Mouse (Mus musculus) adipose tissue, adult 10 weeks (tissue): ENCODE data around the gene Gm8229. TPM values are rescaled to one million over a fixed set of nuclear protein-coding genes. Genes with fewer than 3 reads are reported as not detected.

Experiments
- polyA plus RNA-seq: library from polyadenylated mRNA; stranded (reverse); fragments of 350-450 nt; fragmentation: Illumina TruSeq; extraction: RNeasy Lipid Tissue Mini Kit (QIAGEN cat#74804); gene quantifications from one replicate; pipeline ENCODE4 v1.2.3, GENCODE M21; 2014; ENCODE audit warnings: low read depth, low replicate concordance

Gm8229 gene
- not detected for polyA plus RNA-seq

DNA sequence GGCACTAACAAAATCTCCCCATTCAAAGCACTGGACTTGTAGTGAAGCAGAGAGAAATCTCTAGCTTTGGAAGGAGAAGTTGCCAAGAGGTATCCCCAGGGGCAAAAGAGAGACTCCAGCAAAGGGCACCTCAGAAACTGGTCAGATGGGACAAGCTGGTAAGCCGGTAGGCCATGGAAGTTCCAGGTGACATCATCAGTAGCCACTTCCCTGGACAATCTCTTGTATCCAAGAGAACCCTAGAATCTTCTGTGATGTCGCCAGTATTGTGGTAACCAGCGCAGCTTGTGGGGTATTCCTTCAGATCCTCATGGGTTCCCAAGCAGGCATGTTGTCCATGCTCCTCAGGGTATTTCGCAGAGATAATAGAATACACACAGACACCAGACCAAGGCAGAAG is at the start of gene Gm8229:
TSS of gene Gm8229 (plus strand) at position 301 of the 400 bp plus-strand sequence.

DNA sequence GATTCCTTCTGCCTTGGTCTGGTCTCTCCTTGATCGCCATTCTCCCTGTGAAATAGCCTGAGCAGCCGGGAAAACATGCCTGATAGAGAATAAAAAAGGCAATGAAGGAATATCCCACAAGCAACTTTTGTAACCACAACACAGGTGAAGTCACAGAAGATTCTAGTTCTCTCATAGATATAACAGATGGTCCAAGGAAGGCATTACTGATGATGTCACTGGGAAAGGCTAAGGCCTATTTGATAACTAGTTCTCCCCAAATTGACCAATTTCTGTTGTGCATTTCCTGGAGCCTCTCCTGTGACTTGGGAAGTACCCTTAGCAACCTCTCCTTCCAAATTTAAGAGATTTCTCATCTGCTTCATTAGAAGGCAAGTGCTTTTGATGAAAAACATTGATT is 26.7 kb upstream of the Gm8229 start, which contains the start of gene Gm5930:
TSS of gene Gm5930 (minus strand) at position 101 of the 400 bp plus-strand sequence.

DNA sequence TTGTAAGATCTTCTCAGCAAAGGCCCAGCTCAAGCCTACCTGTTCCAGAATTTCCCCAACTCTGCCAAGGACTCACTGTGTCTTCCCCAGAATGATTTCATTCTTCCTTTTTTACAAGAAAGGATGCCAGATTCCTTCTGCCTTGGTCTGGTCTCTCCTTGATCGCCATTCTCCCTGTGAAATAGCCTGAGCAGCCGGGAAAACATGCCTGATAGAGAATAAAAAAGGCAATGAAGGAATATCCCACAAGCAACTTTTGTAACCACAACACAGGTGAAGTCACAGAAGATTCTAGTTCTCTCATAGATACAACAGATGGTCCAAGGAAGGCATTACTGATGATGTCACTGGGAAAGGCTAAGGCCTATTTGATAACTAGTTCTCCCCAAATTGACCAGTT is 45.4 kb downstream of the Gm8229 start, which contains the start of gene Gm3371:
TSS of gene Gm3371 (minus strand) at position 101 of the 400 bp plus-strand sequence.

Other genes with a start within 250 kb of the Gm8229 start
- not detected for gene Gm3327, start 241.5 kb upstream of the Gm8229 start, polyA plus RNA-seq
- gene Gm8212, start 167.7 kb upstream of the Gm8229 start, polyA plus RNA-seq: not detected
- not detected for gene 4930503E14Rik, start 152.1 kb upstream of the Gm8229 start, polyA plus RNA-seq
- not detected for gene Gm8220, start 79.8 kb upstream of the Gm8229 start, polyA plus RNA-seq
- not detected for gene Gm5930, start 26.8 kb upstream of the Gm8229 start, polyA plus RNA-seq
- gene Gm3371, start 45.3 kb downstream of the Gm8229 start, polyA plus RNA-seq: not detected
- gene Gm8232, start 68.3 kb downstream of the Gm8229 start, polyA plus RNA-seq: not detected
- 1.5 TPM for gene BC061237, start 127.1 kb downstream of the Gm8229 start, polyA plus RNA-seq
- not detected for gene Gm17093, start 152.9 kb downstream of the Gm8229 start, polyA plus RNA-seq
- gene Gm8247, start 217.8 kb downstream of the Gm8229 start, polyA plus RNA-seq: not detected